Mouse (Mus musculus) E14TG2a.4 (cell line): Measurements from ENCODE around the gene Shq1.

Source experiments
- H3K27me3 ChIP-seq: 2 replicates; pipeline ENCODE4 v1.6.1; 2014; ENCODE audit warnings: low read length, control low read depth; ENCODE audit not compliant: insufficient read depth
- H3K36me3 ChIP-seq: 2 replicates; pipeline ENCODE4 v1.6.1; 2014; ENCODE audit warnings: low read length, control low read depth; ENCODE audit not compliant: insufficient read depth
- H3K4me1 ChIP-seq: replicated peaks from 2 replicates; pipeline ENCODE4 v1.6.1; 2014; ENCODE audit warnings: low read depth, low read length, control low read depth
- H3K4me3 ChIP-seq: replicated peaks from 2 replicates; pipeline ENCODE4 v1.5.1; 2014; ENCODE audit warnings: mild to moderate bottlenecking, low read length
- H3K9me3 ChIP-seq: 2 replicates; pipeline ENCODE4 v1.6.1; 2014; ENCODE audit warnings: low read length, control low read depth
- CTCF ChIP-seq: conservative IDR thresholded peaks from 2 replicates; pipeline ENCODE4 v1.5.1; 2014; ENCODE audit warnings: low read length
- NANOG ChIP-seq: IDR thresholded peaks from 2 replicates; pipeline ENCODE4 v1.6.1; 2014; ENCODE audit warnings: borderline replicate concordance, low read length, mixed read lengths
- POU5F1 ChIP-seq: IDR thresholded peaks from 2 replicates; pipeline ENCODE4 v1.6.1; 2014; ENCODE audit warnings: low read length, borderline replicate concordance

The Shq1 gene

GRCm38 (mm10) chr6:100670880-100671344, at the start of gene Shq1:
Gene Shq1, minus strand, starts transcription at chr6:100671157.
- no peaks in the 10 kb centered on the region for H3K9me3 ChIP-seq
- H3K27me3 ChIP-seq: peaks cover 14% of the 10 kb centered on the region
- TF ChIP-seq CTCF (no peak), POU5F1 (no peak), NANOG (no peak)
- H3K4me1 ChIP-seq: peaks cover 9% of the 10 kb centered on the region
- H3K4me3 ChIP-seq: peak within 1 kb of the TSS; percentile 98
- H3K36me3 ChIP-seq: peaks cover 19% of the 10 kb centered on the region

DNA sequence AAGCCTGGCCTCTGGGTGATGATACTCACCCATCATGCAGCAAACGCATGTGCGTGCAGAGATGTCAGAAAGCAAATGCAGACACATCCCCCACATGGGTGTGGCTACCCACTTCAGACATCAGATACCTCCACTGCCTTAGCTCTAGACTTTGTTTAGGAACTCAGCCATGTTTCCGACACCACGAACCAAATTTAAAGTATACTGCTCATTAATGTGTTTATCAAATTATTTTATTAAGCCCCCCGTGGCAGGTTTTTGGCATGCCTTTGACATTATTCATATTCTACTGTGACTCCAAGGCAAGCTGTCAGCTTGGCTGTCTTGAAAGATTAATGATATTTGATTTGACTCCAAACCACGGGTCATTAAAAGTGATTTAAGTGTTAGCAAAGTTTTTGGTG, 49.1 kb upstream of the Shq1 start:
- no peak for TF ChIP-seq NANOG
- TF ChIP-seq CTCF: no peak
- TF ChIP-seq POU5F1: no peak
- Histone ChIP-seq H3K9me3 (0 out of 2 replicates have a peak, but pooled peaks cover 3% of the 10 kb centered on the region), H3K36me3 (no peaks in the 10 kb centered on the region), H3K27me3 (no peaks in the 10 kb centered on the region), H3K4me1 (no peaks in the 10 kb centered on the region), H3K4me3 (no peak overlapping the region)

GRCm38 (mm10) chr6:100716817-100717216, 45.9 kb upstream of the Shq1 start:
- Histone ChIP-seq H3K9me3 (peaks cover 13% of the 10 kb centered on the region; the same call in 1 of the 2 replicates), H3K4me1 (no peaks in the 10 kb centered on the region), H3K36me3 (no peaks in the 10 kb centered on the region), H3K4me3 (no peak overlapping the region), H3K27me3 (no peaks in the 10 kb centered on the region)
- TF ChIP-seq POU5F1: no peak
- no peak for TF ChIP-seq CTCF
- TF ChIP-seq NANOG: no peak

- no peaks in the 10 kb centered on the region for H3K4me1 ChIP-seq
Observed at GRCm38 (mm10) chr6:100716152-100716551, 45.2 kb upstream of the Shq1 start.

DNA sequence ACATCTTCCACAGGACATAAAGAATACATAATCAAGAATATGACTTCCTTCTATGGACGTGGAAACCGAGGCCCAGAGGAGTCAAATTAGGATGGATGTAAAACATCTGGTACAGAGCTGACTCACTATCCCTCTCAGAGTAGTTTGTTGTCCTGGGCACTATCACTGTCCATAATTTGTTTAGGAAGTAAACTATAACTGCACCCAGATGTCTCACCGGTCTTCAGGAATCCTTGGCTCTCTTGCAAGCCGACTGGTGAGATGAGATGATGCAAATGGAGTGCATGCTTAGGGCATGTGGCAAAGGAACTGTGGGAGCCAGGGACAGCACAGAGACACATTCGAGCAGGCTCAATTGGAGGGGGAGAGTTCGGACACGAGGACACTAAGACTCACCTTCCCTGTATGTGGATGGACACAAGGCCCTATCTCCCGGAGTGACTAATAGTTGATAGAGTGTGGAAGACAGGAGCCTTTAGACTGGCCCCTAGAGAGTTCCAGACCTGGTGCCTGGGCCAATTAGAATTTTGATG, 44.4 kb upstream of the Shq1 start:
- H3K9me3 ChIP-seq: peaks cover 12% of the 10 kb centered on the region; the same call in 1 of the 2 replicates
- TF ChIP-seq CTCF (no peak), POU5F1 (no peak), NANOG (no peak)
- no peaks in the 10 kb centered on the region for H3K4me1 ChIP-seq
- H3K27me3 ChIP-seq: no peaks in the 10 kb centered on the region
- no peak overlapping the region for H3K4me3 ChIP-seq
- no peaks in the 10 kb centered on the region for H3K36me3 ChIP-seq

More at GRCm38 (mm10) chr6:100716152-100716551, 45.2 kb upstream of the Shq1 start:
- Histone ChIP-seq H3K4me3 (no peak overlapping the region), H3K9me3 (peaks cover 12% of the 10 kb centered on the region; the same call in 1 of the 2 replicates), H3K27me3 (no peaks in the 10 kb centered on the region), H3K36me3 (no peaks in the 10 kb centered on the region)
- TF ChIP-seq NANOG (no peak), CTCF (no peak), POU5F1 (no peak)

GRCm38 (mm10) chr6:100710866-100711265, 39.9 kb upstream of the Shq1 start:
- Histone ChIP-seq H3K36me3 (no peaks in the 10 kb centered on the region), H3K27me3 (peaks cover 26% of the 10 kb centered on the region), H3K4me3 (no peak overlapping the region), H3K4me1 (peaks cover 6% of the 10 kb centered on the region), H3K9me3 (peaks cover 12% of the 10 kb centered on the region; the same call in 1 of the 2 replicates)
- TF ChIP-seq POU5F1: no peak
- no peak for TF ChIP-seq CTCF
- no peak for TF ChIP-seq NANOG

DNA sequence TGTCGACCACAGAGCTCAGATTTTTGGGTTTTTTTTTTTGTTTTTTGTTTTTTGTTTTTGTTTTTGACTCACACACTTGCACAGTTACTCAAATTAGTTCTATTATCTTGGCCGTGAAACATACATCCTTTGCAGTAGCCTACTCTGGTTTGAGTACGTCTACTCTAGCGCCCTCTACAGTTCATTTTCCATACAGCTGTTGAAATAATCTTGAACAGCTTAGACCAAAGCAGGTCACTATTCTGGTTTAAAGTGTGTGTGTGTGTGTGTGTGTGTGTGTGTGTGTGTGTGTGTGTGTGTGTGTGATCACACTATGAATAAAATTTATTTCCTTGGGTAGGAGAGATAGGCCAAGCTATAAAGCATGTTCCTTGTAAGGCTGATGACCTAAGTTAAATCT, 39.2 kb upstream of the Shq1 start:
- H3K36me3 ChIP-seq: no peaks in the 10 kb centered on the region

GRCm38 (mm10) chr6:100709483-100709882, 38.5 kb upstream of the Shq1 start:
- Histone ChIP-seq H3K4me1 (peaks cover 15% of the 10 kb centered on the region), H3K36me3 (no peaks in the 10 kb centered on the region), H3K9me3 (peaks cover 12% of the 10 kb centered on the region; the same call in 1 of the 2 replicates), H3K27me3 (peaks cover 37% of the 10 kb centered on the region), H3K4me3 (no peak overlapping the region)
- TF ChIP-seq NANOG: peak; percentile 74; the same call in 1 of the 2 replicates
- no peak for TF ChIP-seq CTCF

More for the DNA sequence above, 39.2 kb upstream of the Shq1 start:
- TF ChIP-seq CTCF: peak; percentile 46
- TF ChIP-seq POU5F1: no peak
- peaks cover 13% of the 10 kb centered on the region for H3K4me1 ChIP-seq
- peaks cover 33% of the 10 kb centered on the region for H3K27me3 ChIP-seq
- H3K9me3 ChIP-seq: peaks cover 12% of the 10 kb centered on the region; the same call in 1 of the 2 replicates
- H3K4me3 ChIP-seq: no peak overlapping the region

DNA sequence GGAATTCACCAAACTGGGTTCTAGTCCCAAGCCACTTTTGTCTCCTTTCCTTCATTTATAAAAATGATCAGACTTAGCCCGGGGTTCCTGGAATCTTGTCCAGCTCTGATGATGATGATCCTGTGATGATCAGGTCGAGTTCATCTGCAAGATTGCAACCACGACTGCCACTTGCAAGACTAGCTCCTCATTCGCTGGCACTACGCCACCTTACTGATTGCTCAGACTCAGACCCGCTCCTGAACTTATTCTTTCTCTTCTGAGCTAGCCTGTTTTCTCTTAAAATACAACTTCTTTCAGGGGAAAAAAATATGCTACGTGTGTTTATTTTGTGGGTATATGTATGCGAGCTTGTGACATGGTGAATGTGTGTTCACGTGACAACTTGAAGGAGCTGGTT, 38.0 kb upstream of the Shq1 start:
- Histone ChIP-seq H3K4me3 (no peak overlapping the region), H3K4me1 (peaks cover 19% of the 10 kb centered on the region), H3K27me3 (peaks cover 42% of the 10 kb centered on the region), H3K36me3 (no peaks in the 10 kb centered on the region), H3K9me3 (peaks cover 12% of the 10 kb centered on the region; the same call in 1 of the 2 replicates)
- TF ChIP-seq NANOG (no peak), POU5F1 (no peak), CTCF (no peak)
